Mouse (Mus musculus) liver, embryonic 14.5 days (tissue): ENCODE data around the gene Vmn1r203.

ENCODE experiments used
- CTCF ChIP-seq: IDR thresholded peaks from 2 replicates; pipeline ENCODE4 v1.5.1; 2016; ENCODE audit warnings: antibody characterized with exemption, low read depth, control low read depth
- EP300 ChIP-seq: IDR thresholded peaks from 2 replicates; pipeline ENCODE4 v1.6.1; 2016; ENCODE audit warnings: antibody characterized with exemption, low read depth

GRCm38 (mm10) chr13:22471623-22472022 lies 46.3 kb upstream of the Vmn1r203 start, which contains the start of gene Vmn1r201:
- TF ChIP-seq CTCF (no peak), EP300 (no peak)
